Mouse (Mus musculus): ENCODE results near the gene Ubox5. TPM values are rescaled to one million over a fixed set of nuclear protein-coding genes. Genes with fewer than 3 reads are reported as not detected.
"Not testable (repeated sequence)": the region's sequence is repeated elsewhere in the genome, so short reads cannot be mapped to it uniquely, and the experiment has no call there.

Gene Ubox5
- polyA plus RNA-seq, 1 experiment from 2014 or later: 15.9 TPM

DNA sequence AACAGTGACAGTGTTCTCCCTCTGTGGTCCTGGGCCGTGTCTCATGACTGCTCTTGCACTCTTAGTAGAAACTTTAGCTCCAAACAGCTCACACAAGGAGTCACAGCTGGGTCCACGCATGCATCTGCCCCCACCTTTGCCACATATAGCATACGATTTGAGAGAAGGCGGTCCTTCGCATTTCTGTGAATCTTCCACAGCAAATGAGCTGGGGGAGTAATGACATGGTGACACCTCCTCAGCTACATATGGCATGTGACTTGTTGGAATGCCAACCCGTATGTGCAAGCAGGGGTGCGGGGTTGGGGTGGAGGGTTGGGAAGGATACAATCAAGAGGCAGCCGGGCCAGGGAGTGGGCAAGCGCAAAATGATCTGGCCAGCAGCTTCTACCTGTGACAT is 26.7 kb upstream of the Ubox5 start:
- H3K27me3 ChIP-seq (replicated peaks; ENCODE audit: control insufficient read depth, insufficient read depth, low read length): no peaks in the 10 kb centered on the region
- H3K4me2 ChIP-seq (ENCODE audit: low read length): no peak overlapping the region
- H3K4me3 ChIP-seq (ENCODE audit: low read depth, low read length): no peak overlapping the region
- DNase-seq (ENCODE audit: low spot score): no peak
- no peaks in the 10 kb centered on the region for H3K9me3 ChIP-seq (ENCODE audit: control insufficient read depth, low read length)
- WGBS: 92% methylated on average over 9 of the region's 9 CpGs
- peaks cover 91% of the 10 kb centered on the region for H3K36me3 ChIP-seq (ENCODE audit: control insufficient read depth, insufficient read depth, low read length)
- ATAC-seq (replicated peaks; ENCODE audit: low FRiP score, low TSS enrichment, low read depth): no peak
- no peak overlapping the region for H3K27ac ChIP-seq (ENCODE audit: low read depth)
- no peaks in the 10 kb centered on the region for H3K4me1 ChIP-seq (replicated peaks; ENCODE audit: control insufficient read depth, insufficient read depth, low read length)
- H3K9ac ChIP-seq (ENCODE audit: low read length): no peak overlapping the region

DNA sequence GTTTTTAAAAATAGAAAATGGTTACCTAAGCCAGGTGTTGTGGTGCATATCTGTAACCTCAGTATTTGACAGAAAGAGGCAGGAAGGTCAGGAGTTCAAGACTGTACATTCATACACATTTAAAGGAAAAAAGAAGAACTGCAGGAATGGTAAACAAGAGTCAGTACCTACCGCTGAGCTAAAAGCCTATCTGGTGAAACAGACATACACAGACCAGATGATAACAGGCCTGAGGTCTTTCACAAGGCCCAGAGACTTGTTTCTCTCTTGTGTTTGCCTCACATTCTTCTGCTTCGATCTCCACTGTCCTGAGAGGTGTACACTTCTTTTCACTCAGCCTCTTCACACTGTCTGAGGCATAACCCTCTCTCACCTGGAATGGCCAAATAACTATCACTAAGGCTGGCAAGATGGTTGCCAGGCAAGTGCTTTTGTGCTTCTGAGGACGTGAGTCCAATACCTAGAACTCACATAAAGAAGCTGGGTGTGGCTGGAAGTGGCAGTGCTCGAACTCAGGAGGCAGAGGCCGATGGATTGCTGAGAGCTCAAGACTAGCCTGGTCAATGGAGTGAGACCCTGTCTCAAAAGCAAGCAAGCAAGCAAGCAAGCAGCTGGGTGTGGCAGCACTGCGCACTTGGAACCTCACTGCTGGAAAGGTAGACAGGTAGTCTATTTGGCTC is 26.0 kb upstream of the Ubox5 start:
- Histone ChIP-seq H3K27me3 (replicated peaks; ENCODE audit: control insufficient read depth, insufficient read depth, low read length) (no peaks in the 10 kb centered on the region), H3K4me3 (ENCODE audit: low read depth, low read length) (no peak overlapping the region), H3K4me2 (ENCODE audit: low read length) (no peak overlapping the region), H3K36me3 (ENCODE audit: control insufficient read depth, insufficient read depth, low read length) (peaks cover 91% of the 10 kb centered on the region), H3K4me1 (replicated peaks; ENCODE audit: control insufficient read depth, insufficient read depth, low read length) (no peaks in the 10 kb centered on the region), H3K9me3 (ENCODE audit: control insufficient read depth, low read length) (no peaks in the 10 kb centered on the region), H3K9ac (ENCODE audit: low read length) (no peak overlapping the region), H3K27ac (ENCODE audit: low read depth) (no peak overlapping the region)
- no peak for DNase-seq (ENCODE audit: low spot score)
- 90% methylated on average over 6 of the region's 6 CpGs for WGBS
- no peak for ATAC-seq (replicated peaks; ENCODE audit: low FRiP score, low TSS enrichment, low read depth)

DNA sequence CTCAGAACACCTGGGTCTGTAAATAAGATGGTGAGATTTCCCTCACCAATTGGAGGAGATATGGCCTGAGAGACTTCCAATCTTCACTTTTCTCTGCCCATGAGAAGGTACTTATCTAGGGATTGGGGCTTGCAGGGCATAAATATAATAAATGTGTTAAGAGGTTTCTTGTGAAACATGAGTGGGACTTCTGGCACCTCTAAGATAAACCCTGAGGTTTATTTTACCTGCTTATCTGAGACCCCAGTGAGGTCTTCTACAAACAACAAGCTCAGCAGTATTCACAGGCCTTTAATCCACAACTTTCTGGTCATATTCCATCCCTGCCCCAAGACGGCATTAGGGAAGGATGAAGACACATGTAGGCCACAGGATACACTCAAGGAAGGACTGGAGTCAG is 23.9 kb upstream of the Ubox5 start:
- Histone ChIP-seq H3K4me3 (ENCODE audit: low read depth, low read length) (no peak overlapping the region), H3K4me1 (replicated peaks; ENCODE audit: control insufficient read depth, insufficient read depth, low read length) (no peaks in the 10 kb centered on the region), H3K9me3 (ENCODE audit: control insufficient read depth, low read length) (no peaks in the 10 kb centered on the region), H3K9ac (ENCODE audit: low read length) (no peak overlapping the region), H3K27ac (ENCODE audit: low read depth) (no peak overlapping the region), H3K27me3 (replicated peaks; ENCODE audit: control insufficient read depth, insufficient read depth, low read length) (no peaks in the 10 kb centered on the region), H3K4me2 (ENCODE audit: low read length) (no peak overlapping the region), H3K36me3 (ENCODE audit: control insufficient read depth, insufficient read depth, low read length) (peaks cover 77% of the 10 kb centered on the region)
- DNase-seq (ENCODE audit: low spot score) (no peak), ATAC-seq (replicated peaks; ENCODE audit: low FRiP score, low TSS enrichment, low read depth) (no peak)
- 73% methylated on average over 1 of the region's 1 CpGs for WGBS

DNA sequence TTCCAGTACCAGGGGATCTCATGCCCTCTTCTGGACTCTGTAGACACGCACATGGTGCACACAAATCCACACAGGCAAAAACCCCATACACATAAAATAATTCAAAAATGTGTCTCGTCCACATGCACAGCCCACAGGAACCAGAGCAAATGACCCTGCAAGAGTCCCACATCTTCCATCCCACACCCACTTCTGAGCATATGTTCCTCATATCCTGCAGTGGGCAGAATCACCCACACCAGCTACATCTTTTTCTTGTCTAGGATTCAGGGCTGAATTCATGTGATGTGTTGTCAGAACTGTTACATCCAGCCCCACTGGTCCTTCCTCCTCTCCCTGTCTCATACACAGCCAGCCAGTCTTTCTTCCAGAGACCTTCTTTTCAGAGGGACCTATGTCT is 23.5 kb upstream of the Ubox5 start:
- no peak for DNase-seq (ENCODE audit: low spot score)

DNA sequence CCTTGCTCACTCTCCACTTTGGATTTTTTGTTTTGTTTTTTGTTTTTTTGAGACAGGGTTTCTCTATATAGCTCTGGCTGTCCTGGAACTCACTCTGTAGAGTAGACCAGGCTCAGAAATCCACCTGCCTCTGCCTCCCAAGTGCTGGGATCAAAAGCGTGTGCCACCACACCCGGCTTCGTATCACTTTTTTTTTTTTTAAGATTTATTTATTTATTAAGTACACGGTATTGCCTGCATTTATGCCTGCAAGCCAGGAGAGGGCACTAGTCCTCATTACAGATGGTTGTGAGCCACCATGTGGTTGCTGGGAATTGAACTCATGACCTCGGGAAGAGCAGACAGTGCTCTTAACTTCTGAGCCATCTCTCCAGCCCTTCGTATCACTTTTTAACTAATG is 19.2 kb upstream of the Ubox5 start:
- not testable (repeated sequence) for H3K4me2 ChIP-seq (ENCODE audit: low read length); H3K27ac ChIP-seq (ENCODE audit: low read depth); H3K9ac ChIP-seq (ENCODE audit: low read length); H3K4me1 ChIP-seq (replicated peaks; ENCODE audit: control insufficient read depth, insufficient read depth, low read length); H3K27me3 ChIP-seq (replicated peaks; ENCODE audit: control insufficient read depth, insufficient read depth, low read length); H3K4me3 ChIP-seq (ENCODE audit: low read depth, low read length); H3K9me3 ChIP-seq (ENCODE audit: control insufficient read depth, low read length); DNase-seq (ENCODE audit: low spot score); ATAC-seq (replicated peaks; ENCODE audit: low FRiP score, low TSS enrichment, low read depth)
- 83% methylated on average over 6 of the region's 6 CpGs for WGBS
- H3K36me3 ChIP-seq (ENCODE audit: control insufficient read depth, insufficient read depth, low read length): peaks cover 32% of the 10 kb centered on the region

More for the DNA sequence above, 23.5 kb upstream of the Ubox5 start:
- no peak overlapping the region for H3K4me2 ChIP-seq (ENCODE audit: low read length)
- no peak overlapping the region for H3K9ac ChIP-seq (ENCODE audit: low read length)
- no peak overlapping the region for H3K27ac ChIP-seq (ENCODE audit: low read depth)
- no peak overlapping the region for H3K4me3 ChIP-seq (ENCODE audit: low read depth, low read length)
- whole genome bisulfite sequencing: 83% methylated on average over 2 of the region's 2 CpGs
- ATAC-seq (replicated peaks; ENCODE audit: low FRiP score, low TSS enrichment, low read depth): no peak
- H3K27me3 ChIP-seq (replicated peaks; ENCODE audit: control insufficient read depth, insufficient read depth, low read length): no peaks in the 10 kb centered on the region
- no peaks in the 10 kb centered on the region for H3K4me1 ChIP-seq (replicated peaks; ENCODE audit: control insufficient read depth, insufficient read depth, low read length)
- no peaks in the 10 kb centered on the region for H3K9me3 ChIP-seq (ENCODE audit: control insufficient read depth, low read length)
- peaks cover 73% of the 10 kb centered on the region for H3K36me3 ChIP-seq (ENCODE audit: control insufficient read depth, insufficient read depth, low read length)

DNA sequence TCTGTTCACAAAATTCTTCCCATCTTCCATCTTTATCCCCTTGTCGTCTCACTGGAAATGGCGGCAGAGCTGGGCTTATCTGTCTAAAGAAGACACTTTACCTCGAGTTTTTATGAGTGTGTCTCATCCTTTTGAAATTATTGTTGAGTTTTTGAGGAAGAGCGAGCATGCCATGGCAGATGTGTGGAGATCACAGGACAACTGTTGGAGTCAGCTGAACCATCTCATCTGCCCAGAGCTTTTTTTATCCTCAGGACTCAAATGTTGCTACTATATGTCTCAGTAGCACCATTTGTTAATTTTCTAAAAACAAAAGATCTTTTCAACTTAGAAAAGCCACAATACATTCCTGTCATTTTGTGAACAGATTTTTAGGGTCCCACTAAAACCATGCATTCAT is 15.4 kb upstream of the Ubox5 start:
- H3K4me1 ChIP-seq (replicated peaks; ENCODE audit: control insufficient read depth, insufficient read depth, low read length): no peaks in the 10 kb centered on the region
- H3K27me3 ChIP-seq (replicated peaks; ENCODE audit: control insufficient read depth, insufficient read depth, low read length): no peaks in the 10 kb centered on the region
- H3K4me3 ChIP-seq (ENCODE audit: low read depth, low read length): no peak overlapping the region
- ATAC-seq (replicated peaks; ENCODE audit: low FRiP score, low TSS enrichment, low read depth) (no peak), DNase-seq (ENCODE audit: low spot score) (no peak)
- H3K36me3 ChIP-seq (ENCODE audit: control insufficient read depth, insufficient read depth, low read length): 0 out of 2 replicates have a peak, but pooled peaks cover under 1% of the 10 kb centered on the region
- no peak overlapping the region for H3K4me2 ChIP-seq (ENCODE audit: low read length)
- H3K9me3 ChIP-seq (ENCODE audit: control insufficient read depth, low read length): no peaks in the 10 kb centered on the region
- no peak overlapping the region for H3K27ac ChIP-seq (ENCODE audit: low read depth)
- H3K9ac ChIP-seq (ENCODE audit: low read length): no peak overlapping the region
- WGBS: 81% methylated on average over 4 of the region's 4 CpGs

DNA sequence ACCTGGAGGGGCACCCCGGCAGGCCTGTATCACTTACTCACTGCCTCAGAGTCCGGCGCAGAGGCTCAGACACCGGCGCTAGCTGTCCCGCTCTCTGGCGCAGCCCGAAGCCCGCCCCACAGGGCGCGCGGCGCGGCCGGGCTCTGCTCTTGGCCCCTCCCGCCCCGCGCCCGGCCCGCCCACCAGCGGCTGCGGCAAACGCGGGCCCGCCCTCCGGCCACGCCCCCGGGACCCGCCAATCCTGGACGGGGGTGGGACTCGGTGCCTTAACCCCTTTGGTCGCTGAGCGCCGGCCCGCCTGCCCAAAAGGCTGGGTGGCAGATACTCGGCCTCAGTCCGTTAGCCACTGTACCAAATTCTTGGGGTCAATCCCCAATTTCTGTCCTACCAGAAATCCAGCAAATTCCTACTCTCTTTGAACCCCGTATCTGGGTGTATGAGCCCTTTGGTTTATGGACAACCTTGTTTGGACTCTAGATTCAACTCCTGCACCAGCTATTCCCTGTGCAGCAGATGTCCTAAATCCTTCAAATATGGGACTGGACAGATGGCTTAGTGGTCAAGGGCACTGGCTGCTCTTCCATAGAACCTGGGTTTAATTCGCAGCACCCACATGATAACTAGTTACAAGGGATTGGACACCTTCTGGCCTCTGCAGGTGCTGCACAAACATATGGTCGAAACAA is 13.0 kb upstream of the Ubox5 start, which contains the start of gene Lzts3:
TSS of gene Lzts3 (minus strand) at position 120 of the 686 bp plus-strand sequence.
- Histone ChIP-seq H3K4me1 (replicated peaks; ENCODE audit: control insufficient read depth, insufficient read depth, low read length) (no peaks in the 10 kb centered on the region), H3K4me3 (ENCODE audit: low read depth, low read length) (peak within 1 kb of the TSS; percentile 41), H3K36me3 (ENCODE audit: control insufficient read depth, insufficient read depth, low read length) (no peaks in the 10 kb centered on the region), H3K27ac (ENCODE audit: low read depth) (no peak within 1 kb of the TSS), H3K4me2 (ENCODE audit: low read length) (peak within 1 kb of the TSS; percentile 92), H3K27me3 (replicated peaks; ENCODE audit: control insufficient read depth, insufficient read depth, low read length) (0 out of 2 replicates have a peak, but pooled peaks cover 5% of the 10 kb centered on the region), H3K9me3 (ENCODE audit: control insufficient read depth, low read length) (no peaks in the 10 kb centered on the region), H3K9ac (ENCODE audit: low read length) (peak within 1 kb of the TSS; percentile 44)
- DNase-seq (ENCODE audit: low spot score) (peak; percentile 91), ATAC-seq (replicated peaks; ENCODE audit: low FRiP score, low TSS enrichment, low read depth) (peak; percentile 88)
- 3% methylated on average over 39 of the region's 40 CpGs for WGBS

DNA sequence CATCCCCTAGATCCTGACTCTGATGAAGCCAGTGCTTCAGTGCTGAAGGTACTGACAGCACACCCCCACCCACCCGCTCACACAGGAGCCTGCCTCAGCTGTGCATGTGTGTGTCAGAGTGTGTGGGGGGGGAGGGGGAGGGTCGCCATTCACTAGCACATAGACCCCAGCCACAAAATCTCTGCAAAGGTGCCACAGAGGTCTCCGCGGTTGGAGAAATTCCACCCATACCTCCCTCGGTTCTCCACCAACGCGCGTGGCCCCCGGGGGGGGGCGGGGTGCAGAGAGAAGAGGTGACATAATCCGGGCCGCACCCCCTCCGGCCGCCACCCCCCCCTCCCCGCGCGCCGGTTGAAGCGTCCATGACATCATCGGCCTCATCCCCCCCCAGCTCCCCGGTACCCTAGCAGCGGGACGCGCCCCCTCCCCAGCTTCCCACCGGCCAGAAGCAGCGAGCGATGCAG is 12.4 kb upstream of the Ubox5 start:
- no peaks in the 10 kb centered on the region for H3K4me1 ChIP-seq (replicated peaks; ENCODE audit: control insufficient read depth, insufficient read depth, low read length)
- H3K27ac ChIP-seq (ENCODE audit: low read depth): no peak overlapping the region
- ATAC-seq (replicated peaks; ENCODE audit: low FRiP score, low TSS enrichment, low read depth) (peak; percentile 38; the same call in 1 of the 2 replicates), DNase-seq (ENCODE audit: low spot score) (no peak)
- H3K36me3 ChIP-seq (ENCODE audit: control insufficient read depth, insufficient read depth, low read length): no peaks in the 10 kb centered on the region
- peak overlapping the region; percentile 44 for H3K9ac ChIP-seq (ENCODE audit: low read length)
- peak overlapping the region; percentile 92 for H3K4me2 ChIP-seq (ENCODE audit: low read length)
- no peaks in the 10 kb centered on the region for H3K9me3 ChIP-seq (ENCODE audit: control insufficient read depth, low read length)
- peak overlapping the region; percentile 41 for H3K4me3 ChIP-seq (ENCODE audit: low read depth, low read length)
- peaks cover 11% of the 10 kb centered on the region for H3K27me3 ChIP-seq (replicated peaks; ENCODE audit: control insufficient read depth, insufficient read depth, low read length)
- 0% methylated on average over 20 of the region's 27 CpGs for WGBS
